Mouse (Mus musculus): ENCODE measurements around the gene Rasef.
"Not testable (repeated sequence)": the region's sequence is repeated elsewhere in the genome, so short reads cannot be mapped to it uniquely, and the experiment has no call there.

Rasef gene

GRCm38 (mm10) chr4:73790260-73791185, at the start of gene Rasef:
Gene Rasef (minus strand): TSS chr4:73790994.
- DNase-seq (ENCODE audit: low read depth, low spot score), result no peak

GRCm38 (mm10) chr4:73826587-73826986, 35.8 kb upstream of the Rasef start:
- no peak for DNase-seq (ENCODE audit: low read depth, low spot score)

- DNase-seq (ENCODE audit: low read depth, low spot score), result no peak
These were observed 369 bp upstream of the Rasef start for GRCm38 (mm10) chr4:73791186-73791540.

- DNase-seq (ENCODE audit: low read depth, low spot score), result no peak
These were observed 1.3 kb downstream of the Rasef start for GRCm38 (mm10) chr4:73789534-73789933.

GRCm38 (mm10) chr4:73788076-73788730, 2.6 kb downstream of the Rasef start:
- no peak for DNase-seq (ENCODE audit: low read depth, low spot score)

- DNase-seq (ENCODE audit: low read depth, low spot score), result no peak
These were observed 6.6 kb downstream of the Rasef start for GRCm38 (mm10) chr4:73784147-73784546.

GRCm38 (mm10) chr4:73781061-73781460, 9.7 kb downstream of the Rasef start:
- no peak for DNase-seq (ENCODE audit: low read depth, low spot score)

GRCm38 (mm10) chr4:73775266-73775665, 15.5 kb downstream of the Rasef start:
- no peak for DNase-seq (ENCODE audit: low read depth, low spot score)

- DNase-seq (ENCODE audit: low read depth, low spot score), result no peak
These were observed 16.7 kb downstream of the Rasef start for GRCm38 (mm10) chr4:73773831-73774810.

- no peak for DNase-seq (ENCODE audit: low read depth, low spot score)
These were observed 18.8 kb downstream of the Rasef start for GRCm38 (mm10) chr4:73772028-73772427.

- DNase-seq (ENCODE audit: low read depth, low spot score), result no peak
These were observed 20.2 kb downstream of the Rasef start for GRCm38 (mm10) chr4:73770592-73770991.

- no peak for DNase-seq (ENCODE audit: low read depth, low spot score)
These were observed 22.6 kb downstream of the Rasef start for GRCm38 (mm10) chr4:73768156-73768555.

- no peak for DNase-seq (ENCODE audit: low read depth, low spot score)
These were observed 42.6 kb downstream of the Rasef start for GRCm38 (mm10) chr4:73748219-73748618.

GRCm38 (mm10) chr4:73739439-73739838, 51.4 kb downstream of the Rasef start:
- no peak for DNase-seq (ENCODE audit: low read depth, low spot score)

GRCm38 (mm10) chr4:73719819-73720218, 71.0 kb downstream of the Rasef start:
- no peak for DNase-seq (ENCODE audit: low read depth, low spot score)

- no peak for DNase-seq (ENCODE audit: low read depth, low spot score)
These were observed 72.0 kb downstream of the Rasef start for GRCm38 (mm10) chr4:73718761-73719160.

- DNase-seq (ENCODE audit: low read depth, low spot score), result not testable (repeated sequence)
These were observed 107.6 kb downstream of the Rasef start, which contains the start of gene Gm428 for GRCm38 (mm10) chr4:73683216-73683615. Gene Gm428 (plus strand): TSS chr4:73683516.

- DNase-seq (ENCODE audit: low read depth, low spot score), result not testable (repeated sequence)
These were observed 122.7 kb downstream of the Rasef start, which contains the start of gene Gm11239 for GRCm38 (mm10) chr4:73668054-73668453. Gene Gm11239 (plus strand): TSS chr4:73668354.
